Mouse (Mus musculus) heart, adult 11 months (tissue): Measurements from ENCODE around the gene Homer2.

Experiments used
- DNase-seq: peaks from one replicate; pipeline ENCODE4 v3.0.0; 2022

Homer2 gene

GRCm38 (mm10) chr7:81647959-81648358 lies 59.4 kb downstream of the Homer2 start:
- DNase-seq, result no peak

GRCm38 (mm10) chr7:81644551-81645235 lies 62.6 kb downstream of the Homer2 start:
- no peak for DNase-seq

- no peak for DNase-seq
Observed at GRCm38 (mm10) chr7:81641101-81641500, 66.2 kb downstream of the Homer2 start.

- no peak for DNase-seq
Observed at GRCm38 (mm10) chr7:81632586-81632985, 74.7 kb downstream of the Homer2 start.

- no peak for DNase-seq
Observed at GRCm38 (mm10) chr7:81631261-81631660, 76.1 kb downstream of the Homer2 start.

- DNase-seq, result no peak
Observed at GRCm38 (mm10) chr7:81626460-81626859, 80.9 kb downstream of the Homer2 start.

GRCm38 (mm10) chr7:81623767-81624166 lies 83.6 kb downstream of the Homer2 start:
- DNase-seq, result no peak

- DNase-seq, result no peak
Observed at GRCm38 (mm10) chr7:81622793-81623192, 84.5 kb downstream of the Homer2 start.

GRCm38 (mm10) chr7:81615031-81615430 lies 92.3 kb downstream of the Homer2 start:
- no peak for DNase-seq

- no peak for DNase-seq
Observed at GRCm38 (mm10) chr7:81612856-81613635, 94.3 kb downstream of the Homer2 start.

- DNase-seq, result no peak
Observed at GRCm38 (mm10) chr7:81610125-81610524, 97.2 kb downstream of the Homer2 start.

GRCm38 (mm10) chr7:81606452-81606851 lies 100.9 kb downstream of the Homer2 start:
- DNase-seq, result peak; percentile 80

GRCm38 (mm10) chr7:81605489-81605888 lies 101.8 kb downstream of the Homer2 start:
- DNase-seq, result peak; percentile 80

- DNase-seq, result peak; percentile 41
Observed at GRCm38 (mm10) chr7:81604991-81605390, 102.3 kb downstream of the Homer2 start.

GRCm38 (mm10) chr7:81599379-81600280 lies 107.7 kb downstream of the Homer2 start:
- peak; percentile 84 for DNase-seq

- peak; percentile 64 for DNase-seq
Observed at GRCm38 (mm10) chr7:81597660-81598059, 109.7 kb downstream of the Homer2 start.

- DNase-seq, result peak; percentile 87
Observed at GRCm38 (mm10) chr7:81596086-81596485, 111.2 kb downstream of the Homer2 start.

- peak; percentile 59 for DNase-seq
Observed at GRCm38 (mm10) chr7:81595056-81595455, 112.3 kb downstream of the Homer2 start.

- DNase-seq, result peak; percentile 81
Observed at GRCm38 (mm10) chr7:81593387-81593786, 113.9 kb downstream of the Homer2 start.

- no peak for DNase-seq
Observed at GRCm38 (mm10) chr7:81592686-81593085, 114.6 kb downstream of the Homer2 start.

- DNase-seq, result peak; percentile 55
Observed at GRCm38 (mm10) chr7:81587238-81587637, 120.1 kb downstream of the Homer2 start.

- DNase-seq, result no peak
Observed at GRCm38 (mm10) chr7:81585326-81585725, 122.0 kb downstream of the Homer2 start.

GRCm38 (mm10) chr7:81583512-81583911 lies 123.8 kb downstream of the Homer2 start:
- no peak for DNase-seq
